Mouse (Mus musculus): ENCODE measurements around the gene Tmprss13.

DNA sequence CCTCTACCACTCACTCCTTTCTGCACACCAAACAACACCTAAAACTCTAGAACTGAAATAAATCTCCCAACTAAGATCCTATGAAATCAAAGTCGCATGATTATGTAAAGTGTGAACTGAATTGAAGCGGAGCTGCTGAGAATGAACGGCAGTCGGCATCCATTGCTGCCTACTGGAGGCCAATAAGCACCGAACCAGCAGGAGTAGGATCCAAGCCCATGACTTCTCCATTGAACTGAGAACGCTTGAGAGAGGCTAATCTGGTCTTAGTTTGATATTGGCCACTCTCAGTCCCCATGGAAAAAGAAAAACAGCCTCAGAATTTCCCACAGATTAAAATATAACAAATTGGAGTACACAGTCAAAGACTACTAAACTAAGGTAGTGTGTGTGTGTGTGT lies 65.0 kb downstream of the Tmprss13 start:
- TF ChIP-seq CTCF (IDR thresholded peaks at IDR 0.05; ENCODE audit: borderline replicate concordance, control insufficient read depth, extremely low read depth, insufficient read depth, low read length, poor library complexity) (no peak), POLR2A (IDR thresholded peaks at IDR 0.05; ENCODE audit: control insufficient read depth, extremely low read depth, insufficient read depth, low read length, poor library complexity) (no peak)

All from thymus, adult 2 months (tissue).